Mouse (Mus musculus) embryonic facial prominence, embryonic 14.5 days (tissue): ENCODE data around the gene Ezh2. TPM values are rescaled to one million over a fixed set of nuclear protein-coding genes. Genes with fewer than 3 reads are reported as not detected.
"Not testable (repeated sequence)": the region's sequence is repeated elsewhere in the genome, so short reads cannot be mapped to it uniquely, and the experiment has no call there.

Source experiments
- ATAC-seq: fragments of 200-750 bp; cut with Nextera tagmentation; 2 replicates; pipeline ENCODE4 v1.8.0; 2017; ENCODE audit warnings: low read depth, moderate number of reproducible peaks, moderate TSS enrichment
- DNase-seq: peaks from one replicate; pipeline ENCODE4 v3.0.0-alpha.2; 2015; ENCODE audit warnings: low spot score
- H3K27ac ChIP-seq: fragments of 300-500 bp; sonication (generic); replicated peaks from 2 replicates; pipeline ENCODE4 v1.5.1; 2014; ENCODE audit warnings: low read depth, mild to moderate bottlenecking, low read length, moderate library complexity
- H3K27me3 ChIP-seq: fragments of 300-500 bp; sonication (generic); replicated peaks from 2 replicates; pipeline ENCODE4 v1.6.1; 2014; ENCODE audit warnings: low read length; ENCODE audit not compliant: control insufficient read depth, insufficient read depth
- H3K36me3 ChIP-seq: fragments of 300-500 bp; sonication (generic); 2 replicates; pipeline ENCODE4 v1.6.1; 2014; ENCODE audit warnings: low read length, mixed read lengths; ENCODE audit not compliant: control insufficient read depth, insufficient read depth
- H3K4me1 ChIP-seq: fragments of 300-500 bp; sonication (generic); 2 replicates; pipeline ENCODE4 v1.6.1; 2014; ENCODE audit warnings: antibody characterized with exemption, low read length; ENCODE audit not compliant: control insufficient read depth, insufficient read depth
- H3K4me2 ChIP-seq: fragments of 300-500 bp; sonication (generic); 2 replicates; pipeline ENCODE4 v1.6.1; 2014; ENCODE audit warnings: low read depth, mild to moderate bottlenecking, low read length, moderate library complexity, mixed read lengths
- H3K4me3 ChIP-seq: fragments of 300-500 bp; sonication (generic); 2 replicates; pipeline ENCODE4 v1.5.1; 2014; ENCODE audit warnings: low read depth, mild to moderate bottlenecking, low read length
- H3K9ac ChIP-seq: fragments of 300-500 bp; sonication (generic); 2 replicates; pipeline ENCODE4 v1.6.1; 2014; ENCODE audit warnings: low read depth, mild to moderate bottlenecking, low read length, moderate library complexity, mixed read lengths
- H3K9me3 ChIP-seq: fragments of 300-500 bp; sonication (generic); 2 replicates; pipeline ENCODE4 v1.6.1; 2016; ENCODE audit warnings: low read length; ENCODE audit not compliant: control insufficient read depth
- WGBS: fragments of 180-500 bp; shearing (Covaris S2); extraction: QIAGEN DNeasy Blood & Tissue Kit; methylation state at CpG from one replicate; pipeline ENCODE4 v1.1.7; 2014; 5-methylcytosine and 5-hydroxymethylcytosine counted together
- polyA plus RNA-seq: library from polyadenylated mRNA; unstranded; fragments of >200 nt; fragmentation: Nextera tagmentation; extraction: Ambion mirVana; gene quantifications from 2 replicates; pipeline ENCODE4 v1.2.1, GENCODE M21; 2014

The Ezh2 gene
- polyA plus RNA-seq, 1 experiment from 2014 or later = 72.8 TPM

- H3K27ac ChIP-seq = no peak overlapping the region
- H3K4me3 ChIP-seq = no peak overlapping the region
- no peaks in the 10 kb centered on the region for H3K9me3 ChIP-seq
- no peak overlapping the region for H3K4me2 ChIP-seq
- no peaks in the 10 kb centered on the region for H3K27me3 ChIP-seq
- DNase-seq (no peak), ATAC-seq (no peak)
- H3K4me1 ChIP-seq = no peaks in the 10 kb centered on the region
- H3K36me3 ChIP-seq = no peaks in the 10 kb centered on the region
- WGBS = 49% methylated on average over 2 of the region's 2 CpGs
- no peak overlapping the region for H3K9ac ChIP-seq
These were observed 25.9 kb upstream of the Ezh2 start for GRCm38 (mm10) chr6:47621039-47621438.

GRCm38 (mm10) chr6:47608306-47608705 is 13.2 kb upstream of the Ezh2 start:
- not testable (repeated sequence) for ATAC-seq, H3K27me3 ChIP-seq, H3K9me3 ChIP-seq, H3K27ac ChIP-seq, H3K4me1 ChIP-seq, H3K9ac ChIP-seq, H3K36me3 ChIP-seq, DNase-seq, H3K4me2 ChIP-seq, H3K4me3 ChIP-seq
- 63% methylated on average over 5 of the region's 5 CpGs for WGBS

GRCm38 (mm10) chr6:47601931-47602330 is 6.8 kb upstream of the Ezh2 start:
- Histone ChIP-seq H3K9ac (no peak overlapping the region), H3K27me3 (no peaks in the 10 kb centered on the region), H3K4me2 (no peak overlapping the region), H3K4me3 (no peak overlapping the region), H3K4me1 (no peaks in the 10 kb centered on the region), H3K36me3 (no peaks in the 10 kb centered on the region), H3K27ac (no peak overlapping the region), H3K9me3 (no peaks in the 10 kb centered on the region)
- DNase-seq = no peak
- ATAC-seq = no peak
- 71% methylated on average over 1 of the region's 1 CpGs for WGBS

DNA sequence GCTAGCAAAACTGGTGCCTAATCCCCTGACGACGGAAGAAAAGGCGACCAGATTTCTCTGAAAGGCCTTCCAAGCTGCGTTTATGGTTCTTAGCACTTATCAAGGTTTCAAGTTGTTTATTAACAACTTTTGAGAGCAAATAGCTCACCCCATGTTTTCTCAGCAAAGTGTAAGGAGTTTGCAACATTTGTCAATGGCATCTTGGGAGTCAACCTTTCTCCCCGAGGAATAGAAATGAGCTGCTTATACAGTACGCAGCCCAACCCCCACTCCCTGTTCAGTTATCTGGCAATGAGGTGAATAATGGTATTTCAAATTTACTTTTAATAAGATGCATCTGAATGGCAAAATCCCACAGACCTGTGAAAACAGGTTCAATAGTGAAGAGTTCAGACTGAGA is 555 bp upstream of the Ezh2 start:
- Histone ChIP-seq H3K27ac (peak overlapping the region; percentile 97), H3K4me2 (peak overlapping the region; percentile 77), H3K4me3 (peak overlapping the region; percentile 66), H3K4me1 (no peaks in the 10 kb centered on the region), H3K36me3 (no peaks in the 10 kb centered on the region), H3K9ac (peak overlapping the region; percentile 91), H3K27me3 (no peaks in the 10 kb centered on the region), H3K9me3 (no peaks in the 10 kb centered on the region)
- DNase-seq (peak; percentile 48), ATAC-seq (no peak)
- WGBS = 2% methylated on average over 6 of the region's 6 CpGs

- Histone ChIP-seq H3K27ac (peak overlapping the region; percentile 97), H3K4me2 (peak overlapping the region; percentile 77), H3K9me3 (no peaks in the 10 kb centered on the region), H3K27me3 (no peaks in the 10 kb centered on the region), H3K4me1 (no peaks in the 10 kb centered on the region), H3K9ac (peak overlapping the region; percentile 91), H3K4me3 (peak overlapping the region; percentile 66), H3K36me3 (no peaks in the 10 kb centered on the region)
- WGBS = under 1% methylated on average over 28 of the region's 74 CpGs
- ATAC-seq = peak; percentile 67
- DNase-seq = peak; percentile 89
These were observed 853 bp downstream of the Ezh2 start for GRCm38 (mm10) chr6:47594141-47594835.

GRCm38 (mm10) chr6:47593590-47593989 is 1.6 kb downstream of the Ezh2 start:
- Histone ChIP-seq H3K36me3 (no peaks in the 10 kb centered on the region), H3K27ac (peak overlapping the region; percentile 97; the same call in 1 of the 2 replicates), H3K9ac (peak overlapping the region; percentile 91), H3K9me3 (no peaks in the 10 kb centered on the region), H3K4me1 (no peaks in the 10 kb centered on the region), H3K4me2 (peak overlapping the region; percentile 77), H3K27me3 (no peaks in the 10 kb centered on the region), H3K4me3 (peak overlapping the region; percentile 66)
- 10% methylated on average over 9 of the region's 9 CpGs for WGBS
- no peak for ATAC-seq
- peak; percentile 14 for DNase-seq

GRCm38 (mm10) chr6:47587332-47587731 is 7.8 kb downstream of the Ezh2 start:
- 100% methylated on average over 2 of the region's 2 CpGs for WGBS
- H3K27ac ChIP-seq, H3K4me2 ChIP-seq, H3K9me3 ChIP-seq, DNase-seq, H3K27me3 ChIP-seq, H3K4me1 ChIP-seq, H3K4me3 ChIP-seq, H3K36me3 ChIP-seq, ATAC-seq, H3K9ac ChIP-seq: not testable (repeated sequence)

- H3K4me1 ChIP-seq = no peaks in the 10 kb centered on the region
- H3K4me3 ChIP-seq = no peak overlapping the region
- no peaks in the 10 kb centered on the region for H3K9me3 ChIP-seq
- peaks cover 52% of the 10 kb centered on the region for H3K36me3 ChIP-seq
- no peaks in the 10 kb centered on the region for H3K27me3 ChIP-seq
- H3K4me2 ChIP-seq = no peak overlapping the region
- 92% methylated on average over 2 of the region's 2 CpGs for WGBS
- ATAC-seq (no peak), DNase-seq (no peak)
- no peak overlapping the region for H3K27ac ChIP-seq
- no peak overlapping the region for H3K9ac ChIP-seq
These were observed 22.3 kb downstream of the Ezh2 start for GRCm38 (mm10) chr6:47572887-47573286.
